Mouse (Mus musculus) heart, postnatal 0 days (tissue): ENCODE measurements at regions not wholly inside any gene's neighbourhood (a gene's known extent, or its start where the extent isn't known, plus 50 kb on each side); places are given as distances from the start of the nearest gene placed in this dataset.
"Not testable (repeated sequence)": the region's sequence is repeated elsewhere in the genome, so short reads cannot be mapped to it uniquely, and the experiment has no call there.

Source experiments
- ATAC-seq: fragments of 200-750 bp; cut with Nextera tagmentation; 2 replicates; pipeline ENCODE4 v1.8.0; 2017; ENCODE audit warnings: low read depth, moderate number of reproducible peaks, moderate library complexity; ENCODE audit not compliant: insufficient read depth
- DNase-seq: peaks from one replicate; pipeline ENCODE4 v3.0.0-alpha.2; 2016; ENCODE audit warnings: low spot score
- H3K27ac ChIP-seq: fragments of 300-500 bp; sonication (generic); 2 replicates; pipeline ENCODE4 v1.5.1; 2014; ENCODE audit warnings: low read depth, mild to moderate bottlenecking
- H3K27me3 ChIP-seq: fragments of 300-500 bp; sonication (generic); 2 replicates; pipeline ENCODE4 v1.6.1; 2014; ENCODE audit warnings: low read length, mixed read lengths; ENCODE audit not compliant: control insufficient read depth, insufficient read depth
- H3K36me3 ChIP-seq: fragments of 300-500 bp; sonication (generic); replicated peaks from 2 replicates; pipeline ENCODE4 v1.6.1; 2014; ENCODE audit warnings: low read length, mixed read lengths; ENCODE audit not compliant: control insufficient read depth, insufficient read depth
- H3K4me1 ChIP-seq: fragments of 300-500 bp; sonication (generic); 2 replicates; pipeline ENCODE4 v1.6.1; 2014; ENCODE audit warnings: antibody characterized with exemption; ENCODE audit not compliant: control insufficient read depth, insufficient read depth
- H3K4me2 ChIP-seq: fragments of 300-500 bp; sonication (generic); 2 replicates; pipeline ENCODE4 v1.6.1; 2014; ENCODE audit warnings: low read depth, mild to moderate bottlenecking, low read length, moderate library complexity
- H3K4me3 ChIP-seq: fragments of 300-500 bp; sonication (generic); 2 replicates; pipeline ENCODE4 v1.5.1; 2014; ENCODE audit warnings: low read depth, low read length
- H3K9ac ChIP-seq: fragments of 300-500 bp; sonication (generic); replicated peaks from 2 replicates; pipeline ENCODE4 v1.6.1; 2014; ENCODE audit warnings: low read depth, low read length, mixed read lengths
- H3K9me3 ChIP-seq: fragments of 300-500 bp; sonication (generic); replicated peaks from 2 replicates; pipeline ENCODE4 v1.6.1; 2016; ENCODE audit warnings: low read length; ENCODE audit not compliant: control insufficient read depth
- CTCF ChIP-seq: IDR thresholded peaks from 2 replicates; pipeline ENCODE4 v1.5.1; 2016; ENCODE audit warnings: antibody characterized with exemption, control low read depth, low read depth
- EP300 ChIP-seq: IDR thresholded peaks from 2 replicates; pipeline ENCODE4 v1.6.1; 2016; ENCODE audit warnings: antibody characterized with exemption, low read depth
- WGBS: fragments of 180-500 bp; shearing (Covaris S2); extraction: QIAGEN DNeasy Blood & Tissue Kit; methylation state at CpG from one replicate; pipeline ENCODE4 v1.1.7; 2014; 5-methylcytosine and 5-hydroxymethylcytosine counted together

GRCm38 (mm10) chr6:3201507-3201906 is 197.9 kb downstream of the Samd9l start:
- not testable (repeated sequence) for H3K27ac ChIP-seq, H3K4me2 ChIP-seq, ATAC-seq, H3K27me3 ChIP-seq, H3K9me3 ChIP-seq, H3K4me3 ChIP-seq, H3K4me1 ChIP-seq, DNase-seq, H3K36me3 ChIP-seq, H3K9ac ChIP-seq
- 50% methylated on average over 12 of the region's 12 CpGs for WGBS

- Histone ChIP-seq H3K4me1 (no peaks in the 10 kb centered on the region), H3K36me3 (no peaks in the 10 kb centered on the region), H3K4me3 (no peak overlapping the region), H3K9me3 (no peaks in the 10 kb centered on the region; the same call in 1 of the 2 replicates), H3K27ac (no peak overlapping the region), H3K27me3 (no peaks in the 10 kb centered on the region), H3K9ac (no peak overlapping the region), H3K4me2 (no peak overlapping the region)
- TF ChIP-seq EP300: no peak
- no peak for TF ChIP-seq CTCF
- ATAC-seq (no peak), DNase-seq (no peak)
- 68% methylated on average over 26 of the region's 33 CpGs for whole genome bisulfite sequencing
These were observed 198.3 kb downstream of the Samd9l start for GRCm38 (mm10) chr6:3201107-3201506.

- H3K4me3 ChIP-seq, H3K4me1 ChIP-seq, H3K4me2 ChIP-seq, H3K9me3 ChIP-seq, H3K9ac ChIP-seq, H3K36me3 ChIP-seq, ATAC-seq, H3K27me3 ChIP-seq, H3K27ac ChIP-seq: not testable (repeated sequence)
- 79% methylated on average over 18 of the region's 18 CpGs for WGBS
- DNase-seq: peak; percentile 35
These were observed 198.8 kb downstream of the Samd9l start for GRCm38 (mm10) chr6:3200586-3200985.

GRCm38 (mm10) chr6:3192424-3192820 is 206.9 kb downstream of the Samd9l start:
- DNase-seq, H3K36me3 ChIP-seq, H3K9ac ChIP-seq, H3K4me2 ChIP-seq, H3K4me1 ChIP-seq, H3K27ac ChIP-seq, H3K4me3 ChIP-seq, H3K27me3 ChIP-seq, H3K9me3 ChIP-seq, ATAC-seq: not testable (repeated sequence)
- 52% methylated on average over 1 of the region's 1 CpGs for WGBS

GRCm38 (mm10) chr6:3191695-3192423 is 207.5 kb downstream of the Samd9l start:
- WGBS: 86% methylated on average over 5 of the region's 6 CpGs
- H3K27ac ChIP-seq, ATAC-seq: not testable (repeated sequence)

GRCm38 (mm10) chr6:3183819-3184199 is 215.6 kb downstream of the Samd9l start:
- Histone ChIP-seq H3K9ac (no peak overlapping the region), H3K36me3 (no peaks in the 10 kb centered on the region), H3K27ac (no peak overlapping the region), H3K4me1 (no peaks in the 10 kb centered on the region), H3K27me3 (no peaks in the 10 kb centered on the region), H3K9me3 (peaks cover 17% of the 10 kb centered on the region), H3K4me3 (no peak overlapping the region), H3K4me2 (no peak overlapping the region)
- TF ChIP-seq EP300: no peak
- no peak for TF ChIP-seq CTCF
- 35% methylated on average over 5 of the region's 5 CpGs for WGBS
- ATAC-seq: no peak
- DNase-seq: no peak

More at GRCm38 (mm10) chr6:3191695-3192423, 207.5 kb downstream of the Samd9l start:
- H3K4me3 ChIP-seq, H3K4me1 ChIP-seq, H3K36me3 ChIP-seq, DNase-seq, H3K27me3 ChIP-seq, H3K9ac ChIP-seq, H3K4me2 ChIP-seq, H3K9me3 ChIP-seq: not testable (repeated sequence)
